Mouse (Mus musculus): ENCODE results near the gene Gnao1. TPM values are rescaled to one million over a fixed set of nuclear protein-coding genes. Genes with fewer than 3 reads are reported as not detected.

Gnao1 gene
- polyA plus RNA-seq, 1 experiment, result 2.3 TPM

DNA sequence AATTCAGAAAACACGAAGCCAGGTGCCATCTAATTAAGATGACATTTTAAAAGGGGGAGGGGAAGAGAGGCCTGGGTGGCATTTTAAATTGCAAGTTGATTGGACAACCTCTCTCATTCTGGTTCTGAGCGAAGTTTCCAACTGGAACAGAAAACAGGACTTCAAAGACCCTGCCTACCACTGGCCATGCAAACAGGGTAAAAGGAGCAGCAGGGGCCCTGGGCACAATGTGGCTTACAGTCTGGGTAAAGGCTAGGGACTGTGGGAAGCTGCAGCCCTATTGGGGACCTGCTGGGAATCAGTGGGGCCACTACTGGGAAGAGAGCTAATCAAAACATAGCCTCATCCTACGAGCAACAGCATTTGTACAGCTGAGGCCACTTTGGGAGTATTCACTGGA lies 115.7 kb downstream of the Gnao1 start:
- 64% methylated on average over 3 of the region's 3 CpGs for WGBS
- Histone ChIP-seq H3K4me1 (replicated peaks; ENCODE audit: control insufficient read depth, insufficient read depth, low read length) (no peaks in the 10 kb centered on the region), H3K4me3 (ENCODE audit: control insufficient read depth, insufficient read depth, low read length) (no peak overlapping the region), H3K27me3 (ENCODE audit: control insufficient read depth, insufficient read depth, low read length) (no peaks in the 10 kb centered on the region), H3K27ac (ENCODE audit: control insufficient read depth, insufficient read depth, low read length) (no peak overlapping the region), H3K36me3 (ENCODE audit: control insufficient read depth, insufficient read depth, low read length) (no peaks in the 10 kb centered on the region)
- TF ChIP-seq CTCF (IDR thresholded peaks at IDR 0.05; ENCODE audit: borderline replicate concordance, control insufficient read depth, extremely low read depth, insufficient read depth, low read length, poor library complexity) (no peak), POLR2A (IDR thresholded peaks at IDR 0.05; ENCODE audit: control insufficient read depth, extremely low read depth, insufficient read depth, low read length, poor library complexity) (no peak)
- no peak for DNase-seq

DNA sequence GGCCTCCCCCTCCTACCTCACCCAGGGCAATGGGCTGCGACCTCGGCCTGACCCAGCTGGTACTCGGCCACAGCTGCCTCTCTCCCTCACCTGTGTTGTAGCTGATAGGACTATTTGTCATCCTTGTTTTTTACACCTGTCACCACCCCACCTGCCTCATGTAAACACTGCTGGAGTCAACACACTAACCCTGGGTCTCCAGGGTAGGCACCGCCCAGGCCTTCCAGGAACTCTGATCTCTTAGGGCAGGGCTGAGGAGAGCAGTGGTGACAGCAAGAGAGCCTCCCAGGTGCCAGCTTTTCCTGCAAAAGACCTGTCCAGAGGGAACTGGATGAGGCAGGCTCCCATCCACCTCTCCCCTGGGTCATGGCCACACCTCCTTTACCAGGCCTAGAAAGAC lies 119.5 kb downstream of the Gnao1 start:
- TF ChIP-seq CTCF (IDR thresholded peaks at IDR 0.05; ENCODE audit: borderline replicate concordance, control insufficient read depth, extremely low read depth, insufficient read depth, low read length, poor library complexity) (no peak), POLR2A (IDR thresholded peaks at IDR 0.05; ENCODE audit: control insufficient read depth, extremely low read depth, insufficient read depth, low read length, poor library complexity) (no peak)
- Histone ChIP-seq H3K4me1 (replicated peaks; ENCODE audit: control insufficient read depth, insufficient read depth, low read length) (no peaks in the 10 kb centered on the region), H3K36me3 (ENCODE audit: control insufficient read depth, insufficient read depth, low read length) (no peaks in the 10 kb centered on the region), H3K27ac (ENCODE audit: control insufficient read depth, insufficient read depth, low read length) (no peak overlapping the region), H3K27me3 (ENCODE audit: control insufficient read depth, insufficient read depth, low read length) (no peaks in the 10 kb centered on the region), H3K4me3 (ENCODE audit: control insufficient read depth, insufficient read depth, low read length) (no peak overlapping the region)
- WGBS, result 91% methylated on average over 4 of the region's 4 CpGs
- no peak for DNase-seq

DNA sequence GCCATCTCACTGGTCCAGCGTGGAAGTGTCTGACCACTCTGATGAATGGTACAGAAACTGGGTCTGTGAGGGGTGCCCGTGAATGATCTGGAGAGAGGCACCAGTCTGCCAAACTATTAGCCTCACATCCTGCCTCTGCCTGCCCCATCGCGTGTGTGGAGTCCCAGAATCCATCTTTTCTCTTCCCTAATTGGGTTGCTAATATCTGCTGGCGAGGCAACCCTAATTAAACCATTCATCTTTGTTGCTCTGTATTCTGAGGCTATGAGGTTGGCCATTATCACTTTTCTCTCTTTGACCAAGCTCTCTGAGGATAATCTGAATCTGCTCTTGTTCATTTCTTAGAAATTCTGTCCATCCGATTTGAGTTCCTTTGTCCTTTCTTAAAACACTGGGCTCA lies 121.6 kb downstream of the Gnao1 start:
- WGBS, result 92% methylated on average over 6 of the region's 6 CpGs

DNA sequence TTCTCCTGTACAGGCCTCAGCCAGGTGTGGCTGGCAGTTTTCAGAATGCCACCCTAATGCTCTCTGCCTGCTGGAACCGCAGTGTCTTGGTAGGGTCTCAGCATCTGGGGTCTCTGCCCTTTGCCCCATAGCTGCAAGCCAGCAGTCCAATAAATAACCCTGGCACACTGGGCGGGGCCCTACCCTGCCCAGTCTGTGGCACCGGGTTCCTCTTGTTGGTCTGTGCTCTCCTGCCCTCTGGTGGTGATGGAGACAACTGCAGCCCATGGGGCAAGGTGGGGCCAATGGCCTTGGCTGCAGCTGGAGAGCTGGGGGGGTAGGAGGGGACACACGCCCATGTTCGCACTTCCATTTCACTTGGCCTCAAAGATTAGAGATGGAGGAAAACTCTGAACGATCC lies 123.1 kb downstream of the Gnao1 start:
- Histone ChIP-seq H3K27ac (ENCODE audit: control insufficient read depth, insufficient read depth, low read length) (no peak overlapping the region), H3K4me1 (replicated peaks; ENCODE audit: control insufficient read depth, insufficient read depth, low read length) (no peaks in the 10 kb centered on the region), H3K36me3 (ENCODE audit: control insufficient read depth, insufficient read depth, low read length) (no peaks in the 10 kb centered on the region), H3K4me3 (ENCODE audit: control insufficient read depth, insufficient read depth, low read length) (no peak overlapping the region), H3K27me3 (ENCODE audit: control insufficient read depth, insufficient read depth, low read length) (no peaks in the 10 kb centered on the region)
- DNase-seq, result peak; percentile 78
- TF ChIP-seq CTCF (IDR thresholded peaks at IDR 0.05; ENCODE audit: borderline replicate concordance, control insufficient read depth, extremely low read depth, insufficient read depth, low read length, poor library complexity), result peak; percentile 94
- TF ChIP-seq POLR2A (IDR thresholded peaks at IDR 0.05; ENCODE audit: control insufficient read depth, extremely low read depth, insufficient read depth, low read length, poor library complexity), result no peak
- WGBS, result 14% methylated on average over 6 of the region's 6 CpGs

More for the DNA sequence above, 121.6 kb downstream of the Gnao1 start:
- H3K27me3 ChIP-seq (ENCODE audit: control insufficient read depth, insufficient read depth, low read length), result no peaks in the 10 kb centered on the region
- H3K36me3 ChIP-seq (ENCODE audit: control insufficient read depth, insufficient read depth, low read length), result no peaks in the 10 kb centered on the region
- no peaks in the 10 kb centered on the region for H3K4me1 ChIP-seq (replicated peaks; ENCODE audit: control insufficient read depth, insufficient read depth, low read length)
- no peak for DNase-seq
- no peak overlapping the region for H3K27ac ChIP-seq (ENCODE audit: control insufficient read depth, insufficient read depth, low read length)
- H3K4me3 ChIP-seq (ENCODE audit: control insufficient read depth, insufficient read depth, low read length), result no peak overlapping the region
- TF ChIP-seq CTCF (IDR thresholded peaks at IDR 0.05; ENCODE audit: borderline replicate concordance, control insufficient read depth, extremely low read depth, insufficient read depth, low read length, poor library complexity) (no peak), POLR2A (IDR thresholded peaks at IDR 0.05; ENCODE audit: control insufficient read depth, extremely low read depth, insufficient read depth, low read length, poor library complexity) (no peak)

DNA sequence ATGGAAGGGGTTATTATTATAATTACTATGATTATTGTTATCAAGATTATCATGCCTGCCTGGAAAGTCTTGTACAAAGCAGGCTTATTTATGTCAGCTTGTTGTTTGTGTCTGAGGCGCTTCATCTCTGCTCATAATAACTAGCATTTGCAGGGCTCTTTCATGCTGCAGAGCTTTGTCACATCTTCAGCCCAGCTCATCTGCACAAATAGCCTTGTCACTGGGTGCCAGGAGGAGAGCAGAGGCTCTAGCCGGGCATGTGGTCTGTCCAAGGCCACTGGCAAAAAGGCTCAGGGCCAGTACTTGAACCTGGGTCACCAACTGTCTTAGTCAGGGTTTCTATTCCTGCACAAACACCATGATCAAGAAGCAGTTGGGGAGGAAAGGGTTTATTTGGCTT lies 123.5 kb downstream of the Gnao1 start:
- TF ChIP-seq POLR2A (IDR thresholded peaks at IDR 0.05; ENCODE audit: control insufficient read depth, extremely low read depth, insufficient read depth, low read length, poor library complexity), result no peak
- TF ChIP-seq CTCF (IDR thresholded peaks at IDR 0.05; ENCODE audit: borderline replicate concordance, control insufficient read depth, extremely low read depth, insufficient read depth, low read length, poor library complexity), result no peak
- no peaks in the 10 kb centered on the region for H3K36me3 ChIP-seq (ENCODE audit: control insufficient read depth, insufficient read depth, low read length)
- 89% methylated on average over 2 of the region's 2 CpGs for WGBS
- no peaks in the 10 kb centered on the region for H3K27me3 ChIP-seq (ENCODE audit: control insufficient read depth, insufficient read depth, low read length)
- no peak for DNase-seq
- no peaks in the 10 kb centered on the region for H3K4me1 ChIP-seq (replicated peaks; ENCODE audit: control insufficient read depth, insufficient read depth, low read length)
- H3K4me3 ChIP-seq (ENCODE audit: control insufficient read depth, insufficient read depth, low read length), result no peak overlapping the region
- H3K27ac ChIP-seq (ENCODE audit: control insufficient read depth, insufficient read depth, low read length), result no peak overlapping the region

DNA sequence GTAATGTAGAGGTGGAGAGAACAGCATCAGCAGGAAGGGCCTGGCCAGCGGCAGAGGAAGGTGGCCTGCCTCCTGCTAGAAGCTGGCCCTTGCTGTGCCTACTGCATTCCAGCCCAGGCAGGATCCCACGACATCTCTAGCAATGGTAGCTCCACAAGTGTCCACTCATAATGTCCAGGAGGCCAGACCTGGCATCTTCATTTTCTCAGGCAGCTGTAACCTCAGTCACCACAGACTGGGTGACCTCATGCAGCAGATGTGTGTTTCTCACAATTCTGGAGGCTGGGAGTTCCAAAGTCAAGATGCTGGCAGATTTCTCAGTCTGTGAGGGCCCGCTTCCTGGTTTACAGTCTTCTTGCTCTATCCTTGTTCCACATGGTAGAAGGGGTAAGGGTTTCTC lies 128.4 kb downstream of the Gnao1 start:
- Histone ChIP-seq H3K4me1 (replicated peaks; ENCODE audit: control insufficient read depth, insufficient read depth, low read length) (no peaks in the 10 kb centered on the region), H3K4me3 (ENCODE audit: control insufficient read depth, insufficient read depth, low read length) (no peak overlapping the region), H3K27ac (ENCODE audit: control insufficient read depth, insufficient read depth, low read length) (no peak overlapping the region), H3K27me3 (ENCODE audit: control insufficient read depth, insufficient read depth, low read length) (no peaks in the 10 kb centered on the region), H3K36me3 (ENCODE audit: control insufficient read depth, insufficient read depth, low read length) (no peaks in the 10 kb centered on the region)
- WGBS, result 81% methylated on average over 3 of the region's 3 CpGs
- TF ChIP-seq POLR2A (IDR thresholded peaks at IDR 0.05; ENCODE audit: control insufficient read depth, extremely low read depth, insufficient read depth, low read length, poor library complexity), result no peak
- no peak for TF ChIP-seq CTCF (IDR thresholded peaks at IDR 0.05; ENCODE audit: borderline replicate concordance, control insufficient read depth, extremely low read depth, insufficient read depth, low read length, poor library complexity)
- DNase-seq, result no peak

All from thymus, adult 2 months (tissue).